Mouse (Mus musculus) brain, embryonic 18.5 days (tissue): ENCODE results near the gene Sfrp5.

Source experiments
- DNase-seq: peaks from one replicate; pipeline ENCODE4 v3.0.0-alpha.2; 2012; ENCODE audit warnings: low read depth, low spot score

Gene Sfrp5

GRCm38 (mm10) chr19:42201696-42202381, at the start of gene Sfrp5:
TSS of gene Sfrp5 (minus strand) at chr19:42202252.
- DNase-seq = no peak

- DNase-seq = no peak
Measured at GRCm38 (mm10) chr19:42249976-42250914, 48.2 kb upstream of the Sfrp5 start.

- no peak for DNase-seq
Measured at GRCm38 (mm10) chr19:42247519-42247918, 45.5 kb upstream of the Sfrp5 start, which contains the start of gene Golga7b. TSS of gene Golga7b (plus strand) at chr19:42247574.

DNA sequence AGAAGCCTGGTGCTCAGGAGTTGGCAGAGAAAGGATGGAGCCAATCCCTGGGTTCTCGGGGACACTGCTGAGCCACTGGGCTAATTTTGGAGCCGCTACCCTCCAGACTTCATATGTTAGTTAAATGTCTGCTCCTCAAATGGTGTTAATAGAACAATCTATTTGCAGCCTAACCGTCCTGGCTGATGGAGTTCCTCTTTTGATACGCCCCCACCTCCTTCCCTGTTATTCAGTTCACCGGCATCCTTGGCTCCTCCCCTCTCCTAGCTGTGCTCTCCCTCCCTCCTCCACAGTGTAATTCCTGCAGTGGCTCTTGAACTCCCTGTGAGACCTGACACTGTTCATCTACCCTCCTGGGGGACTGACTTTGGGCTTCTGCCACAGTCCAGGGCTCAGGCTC, 44.6 kb upstream of the Sfrp5 start:
- no peak for DNase-seq

- no peak for DNase-seq
Measured at GRCm38 (mm10) chr19:42243401-42243800, 41.3 kb upstream of the Sfrp5 start.

GRCm38 (mm10) chr19:42240881-42241280, 38.8 kb upstream of the Sfrp5 start:
- no peak for DNase-seq

DNA sequence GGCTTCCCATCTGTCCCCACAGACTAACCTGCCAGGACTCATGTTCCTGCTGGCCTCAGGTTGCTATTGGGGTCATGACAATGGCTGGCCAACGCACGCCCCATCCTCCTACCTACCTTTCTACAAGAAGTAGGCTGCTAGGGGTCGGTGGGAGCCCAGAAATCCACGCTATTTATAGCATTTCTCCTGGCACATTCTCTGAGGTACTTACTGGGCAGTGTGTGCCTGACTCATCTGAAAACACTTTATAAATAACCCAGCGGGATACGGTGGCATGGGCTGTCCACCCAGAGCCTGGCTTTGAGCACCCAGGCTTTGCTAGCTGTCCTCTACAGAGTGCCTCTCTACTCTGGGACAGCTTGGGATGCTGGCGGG, 36.3 kb upstream of the Sfrp5 start:
- DNase-seq = no peak

- no peak for DNase-seq
Measured at GRCm38 (mm10) chr19:42237602-42238340, 35.7 kb upstream of the Sfrp5 start.

DNA sequence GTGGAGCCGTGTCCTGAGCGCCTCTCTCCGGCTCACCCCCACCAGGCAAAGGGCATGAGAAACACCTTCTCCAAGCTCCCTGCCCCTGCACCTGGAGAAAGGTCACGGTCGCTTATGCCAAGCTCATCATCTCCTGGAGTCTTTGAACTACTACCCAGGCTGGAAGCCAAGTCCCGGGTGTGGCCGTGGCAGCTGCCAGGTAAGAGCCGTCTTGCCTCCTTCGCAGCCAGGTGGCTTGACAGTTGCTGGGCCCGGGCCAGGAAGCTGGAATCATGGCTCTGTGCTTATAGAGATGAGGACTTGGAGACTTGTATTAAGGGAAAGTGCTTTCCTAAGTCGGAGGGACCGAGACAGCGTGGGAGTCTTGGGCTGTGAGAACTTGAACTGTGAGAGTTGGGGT, 28.9 kb upstream of the Sfrp5 start:
- DNase-seq = no peak

GRCm38 (mm10) chr19:42230288-42230568, 28.2 kb upstream of the Sfrp5 start:
- DNase-seq = no peak

DNA sequence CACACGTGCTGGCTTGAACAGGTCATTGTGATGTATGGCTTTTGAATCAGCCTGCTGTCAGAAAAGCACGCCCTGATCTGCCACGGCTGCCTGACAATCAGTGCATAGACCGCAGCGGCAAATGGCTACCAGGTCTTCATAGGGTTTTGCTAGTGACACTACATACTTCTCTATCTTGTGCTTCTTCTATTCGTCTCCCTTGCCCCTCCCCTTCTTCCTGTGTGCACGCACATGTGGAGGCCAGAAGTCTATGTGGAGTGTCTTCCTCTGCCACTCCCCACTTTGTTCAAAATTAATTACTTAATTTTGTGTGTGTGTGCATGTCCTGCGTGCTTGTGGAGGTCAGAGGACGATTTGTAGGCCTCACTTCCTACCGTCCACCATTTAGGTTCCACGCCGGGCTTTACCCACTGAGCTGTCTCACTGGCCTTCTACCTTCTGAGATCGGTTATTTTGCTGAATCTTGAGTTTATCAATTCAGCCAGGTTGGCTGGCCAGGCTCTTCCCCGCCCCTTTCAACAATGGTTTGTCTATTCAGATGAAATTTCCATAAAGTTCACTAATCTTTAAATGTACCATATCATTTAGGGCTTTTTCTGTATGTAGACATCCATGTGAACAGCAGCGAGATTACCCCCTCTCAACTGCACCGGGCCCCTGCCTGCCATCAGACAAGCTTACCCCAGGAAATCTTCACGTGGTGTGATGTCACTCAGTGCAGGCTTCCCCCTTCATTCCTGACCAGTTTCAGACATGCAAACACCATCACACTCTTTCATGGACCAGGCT, 27.6 kb upstream of the Sfrp5 start:
- no peak for DNase-seq

DNA sequence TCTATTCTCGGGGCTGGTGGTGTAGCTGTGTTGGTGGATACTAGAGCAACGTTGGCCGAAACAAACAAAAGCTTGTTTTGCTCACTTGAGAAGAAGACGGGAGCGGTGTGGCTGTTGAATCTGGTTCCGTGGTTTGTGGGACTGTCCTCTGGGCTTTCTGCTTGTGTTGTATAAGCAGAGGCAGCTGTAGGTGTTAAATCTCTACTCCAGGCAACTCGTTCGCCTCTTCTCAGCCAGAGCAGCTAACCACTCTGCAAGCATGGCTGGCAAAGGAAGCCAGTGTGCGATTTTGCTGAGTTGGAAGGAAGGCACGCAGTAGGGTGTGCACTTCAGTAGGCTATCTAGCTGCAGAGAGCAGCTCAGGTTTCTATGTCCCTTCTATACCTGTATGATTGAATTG, 24.4 kb upstream of the Sfrp5 start:
- DNase-seq = no peak

DNA sequence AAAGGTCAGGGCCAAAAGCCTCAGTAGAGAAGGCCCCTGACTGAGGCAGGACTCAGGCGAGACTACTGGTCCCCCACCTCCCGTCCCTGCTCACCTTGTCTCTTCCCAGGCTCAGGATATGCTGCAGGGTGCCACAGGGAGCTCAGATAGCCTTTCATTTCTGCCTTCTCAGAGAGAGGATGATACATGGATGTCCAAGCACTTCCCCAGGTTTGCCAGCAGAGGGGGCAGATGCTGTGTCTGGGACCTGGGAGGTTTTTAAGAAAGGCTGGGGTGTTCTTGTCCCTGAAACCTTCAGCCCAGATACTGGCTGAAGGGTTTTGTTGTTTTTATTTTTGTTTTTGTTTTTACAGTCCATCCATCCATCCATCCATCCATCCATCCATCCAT, 15.3 kb upstream of the Sfrp5 start:
- no peak for DNase-seq

DNA sequence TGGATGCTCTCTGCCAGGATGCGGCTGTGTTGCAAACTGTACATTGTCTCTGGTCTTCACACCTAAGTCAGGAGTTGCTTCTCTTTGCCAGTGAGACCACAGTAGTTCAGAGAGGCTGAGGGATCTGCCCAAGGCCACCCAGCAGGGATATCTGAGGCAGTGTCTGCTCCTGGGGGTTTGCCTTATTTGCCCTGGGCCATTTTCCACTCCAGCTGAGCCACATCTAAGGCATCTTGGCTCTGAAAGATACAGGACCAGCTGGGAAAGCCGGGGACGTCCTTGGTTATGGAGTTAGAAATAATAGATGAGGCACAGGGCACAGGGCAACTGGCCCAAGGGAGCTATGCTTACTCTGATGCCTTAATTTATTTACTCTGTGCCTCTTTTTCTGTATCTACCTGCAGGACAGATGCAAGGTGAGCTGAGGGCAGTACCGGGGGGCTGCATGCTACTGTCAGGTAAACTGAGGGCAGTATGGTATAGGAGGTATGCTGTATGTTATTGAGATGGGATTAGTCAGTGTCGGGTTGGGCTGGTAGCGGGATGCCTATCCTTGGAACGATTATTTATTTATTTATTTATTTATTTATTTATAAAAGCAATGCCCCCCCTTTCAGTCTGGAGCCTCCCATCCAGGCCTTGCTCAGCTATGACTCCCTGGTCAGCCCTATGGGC, 14.8 kb upstream of the Sfrp5 start:
- no peak for DNase-seq

DNA sequence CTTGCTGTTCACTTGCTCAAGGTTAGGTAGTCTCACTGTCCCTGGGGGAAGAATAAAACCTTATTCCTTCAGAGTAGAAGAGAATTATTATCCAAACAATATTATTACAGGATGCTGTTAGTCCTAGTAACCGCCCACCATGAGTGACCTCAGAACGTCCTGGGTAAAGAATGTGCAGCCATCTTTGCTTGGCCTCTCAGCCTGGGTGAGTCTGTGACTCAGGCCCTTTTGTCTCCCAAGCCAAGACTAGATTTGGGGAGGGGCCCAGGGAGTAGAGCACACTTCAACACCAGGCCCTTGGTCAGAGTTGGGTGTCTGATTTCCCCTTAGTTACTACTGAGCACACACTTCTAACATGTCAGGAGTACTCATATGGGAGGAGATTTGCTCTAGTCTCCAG, 12.5 kb upstream of the Sfrp5 start:
- no peak for DNase-seq

GRCm38 (mm10) chr19:42211936-42212335, 9.9 kb upstream of the Sfrp5 start:
- DNase-seq = no peak

DNA sequence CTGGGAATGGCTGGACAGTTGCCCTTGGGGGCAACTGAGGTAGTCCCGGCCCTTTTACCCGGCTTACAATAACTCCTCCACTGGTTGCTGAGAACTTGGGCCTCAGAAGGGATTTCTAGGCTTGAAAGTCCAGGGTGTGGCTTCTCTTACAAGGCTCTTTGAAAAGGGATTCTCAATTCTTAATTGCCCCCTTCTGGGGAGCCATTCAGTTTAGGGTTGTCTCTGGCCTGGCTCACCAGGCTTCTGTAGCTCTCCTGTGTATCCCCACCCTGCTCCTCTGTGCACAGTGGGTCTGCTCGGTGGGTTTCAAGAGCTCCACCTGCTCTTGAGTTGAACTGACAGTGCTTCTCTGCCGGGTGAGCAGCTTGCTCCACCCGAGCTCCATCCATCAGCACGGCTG, 7.9 kb upstream of the Sfrp5 start:
- DNase-seq = no peak

DNA sequence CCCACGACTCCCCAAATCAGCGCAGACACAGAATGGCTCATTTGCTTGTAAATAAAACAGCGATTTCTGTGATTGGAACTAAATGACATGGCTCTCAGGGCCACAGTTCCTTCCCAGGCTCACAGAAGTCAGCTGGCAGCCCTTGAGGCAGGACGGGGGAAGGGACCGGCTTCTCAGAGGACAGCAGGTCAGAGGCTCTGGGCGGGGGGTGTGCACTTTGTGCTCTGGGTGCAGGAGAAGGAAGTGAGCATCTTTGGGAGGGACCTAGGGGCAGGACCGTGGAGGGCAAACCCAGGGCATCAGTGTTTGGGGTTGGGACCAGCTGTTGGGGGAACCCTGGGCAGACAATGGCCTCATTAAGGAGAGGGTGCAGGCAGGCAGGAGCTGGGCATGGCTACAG, 7.4 kb upstream of the Sfrp5 start:
- no peak for DNase-seq

GRCm38 (mm10) chr19:42205201-42205600, 3.1 kb upstream of the Sfrp5 start:
- no peak for DNase-seq

DNA sequence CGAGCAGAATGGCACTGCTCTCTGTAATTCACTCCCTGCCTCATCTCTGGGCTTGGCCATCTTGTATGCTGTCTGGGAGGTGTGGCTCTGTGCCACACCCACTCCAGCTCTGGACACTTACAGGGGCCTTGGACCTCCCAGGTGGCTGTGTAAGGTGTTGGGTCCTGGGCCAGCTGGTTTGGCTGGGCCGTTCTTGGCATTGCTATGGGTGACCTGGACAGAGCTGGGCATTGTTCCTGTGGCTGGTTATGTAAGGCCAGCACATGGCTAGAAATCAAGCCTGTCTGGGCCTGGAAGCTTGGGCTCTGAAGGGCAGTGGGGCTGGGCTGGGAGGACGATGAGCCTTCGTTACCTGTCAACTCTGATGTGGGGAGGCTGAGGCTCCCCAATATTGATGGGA, 2.3 kb upstream of the Sfrp5 start:
- DNase-seq = no peak

DNA sequence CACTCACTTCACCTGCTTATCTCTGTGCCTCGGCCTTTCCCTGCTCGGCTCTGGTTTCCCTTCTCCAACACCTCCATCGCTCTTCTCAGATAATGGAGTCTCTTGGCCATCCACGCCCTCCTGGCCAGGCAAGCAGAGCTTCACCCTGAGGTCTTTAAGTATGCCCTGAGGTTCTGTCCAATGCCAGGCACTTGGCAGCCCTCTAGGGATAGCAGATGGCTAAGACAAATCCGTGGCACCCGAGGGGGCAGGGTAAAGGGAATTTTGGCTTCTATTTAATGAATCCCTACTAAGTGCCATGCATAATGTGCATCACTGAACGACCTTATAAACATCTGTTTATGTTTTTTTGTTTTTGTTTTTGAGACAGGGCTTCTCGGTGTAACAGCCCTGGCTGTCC, 415 bp upstream of the Sfrp5 start:
- no peak for DNase-seq
